In the genomic region with DNA sequence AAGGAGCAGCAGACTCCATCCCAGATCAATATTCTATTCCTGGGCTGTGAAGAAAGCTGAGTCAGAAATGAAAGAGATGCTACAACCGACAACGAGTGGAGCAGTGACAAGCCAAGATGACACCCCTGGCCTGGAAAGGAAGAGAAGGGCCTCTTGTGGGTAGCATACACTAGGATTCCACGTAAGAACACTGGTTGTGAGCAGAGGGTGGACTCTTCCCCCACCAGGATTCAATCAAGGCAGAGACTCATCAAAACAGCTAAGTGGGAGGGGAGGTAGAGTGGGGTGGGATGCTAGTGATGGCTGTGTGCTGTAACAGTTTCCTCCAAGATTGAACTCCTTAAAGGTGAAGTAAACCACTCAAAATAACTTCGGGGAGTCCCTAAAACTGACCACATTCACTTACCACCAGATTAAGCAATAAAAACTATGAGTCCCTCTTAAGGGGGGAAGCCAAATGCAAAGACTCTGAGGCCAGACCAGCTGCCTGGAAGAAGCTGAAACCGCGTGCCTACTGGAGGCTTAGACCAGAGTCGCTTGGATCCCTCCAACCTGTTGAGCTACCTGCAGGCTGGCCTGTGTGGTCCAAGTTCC, we compare ENCODE assay signal across 24 mouse cellular contexts. TPM values are rescaled to one million over a fixed set of nuclear protein-coding genes. Genes with fewer than 3 reads are reported as not detected.
DNase-seq lines count a peak whose midpoint lies in the region; ATAC-seq and TF ChIP-seq lines count a peak whose summit lies in the region.
"Had no signal": no experiment of that assay in that cellular context is flagged by ENCODE, and none has a peak within 500 bp of the region (broad histone marks: within the 10 kb centered on the region; RNA-seq: fewer than 3 reads in every experiment).

No protein-coding gene starts in this region.

- peaks cover 6 to 7% of the 10 kb centered on the region in 2 experiments; a peak in 3 of 4 replicates for H3K4me1 ChIP-seq in ES-E14 (ENCODE audit: control insufficient read depth in 2 of 2, insufficient read depth in 2 of 2, low read length in 2 of 2, poor library complexity in 1 of 2)
- H3K4me1 ChIP-seq: heart, embryonic 13.5 days; stomach, embryonic 15.5 days had no signal

- no peak overlapping the region for H3K9ac ChIP-seq in ES-E14 (ENCODE audit: insufficient read depth, low read depth, low read length, poor library complexity, severe bottlenecking)
- H3K9ac ChIP-seq: embryonic facial prominence, embryonic 13.5 days; heart, embryonic 13.5 days; limb, embryonic 12.5 days; liver, embryonic 12.5 days; stomach, embryonic 15.5 days had no signal

- H3K36me3 ChIP-seq in ES-E14 (ENCODE audit: control insufficient read depth, insufficient read depth, low read length, poor library complexity, severe bottlenecking): no peaks in the 10 kb centered on the region
- H3K36me3 ChIP-seq: embryonic facial prominence, embryonic 13.5 days; heart, embryonic 13.5 days; limb, embryonic 12.5 days; liver, embryonic 12.5 days; stomach, embryonic 15.5 days had no signal

- DNase-seq in thymus, postnatal 0 days (ENCODE audit: low spot score): peak; percentile 38
- DNase-seq in thymus, postnatal 25 days: no peak
- DNase-seq in ES-E14 (ENCODE audit: low read depth, low spot score): no peak
- DNase-seq in ovary, postnatal 10 days (ENCODE audit: low spot score): no peak
- DNase-seq in testis, postnatal 10 days (ENCODE audit: low spot score): no peak
- no peak for DNase-seq in urinary bladder, postnatal 14 days (ENCODE audit: low spot score)
- DNase-seq: adrenal gland, adult 8-10 months; cerebellum, adult 9-10 months; heart, postnatal 36 days; kidney, adult 18-20 months; kidney, postnatal 14 days; lung, adult 2 months; right cerebral cortex, postnatal 14 days; thymus, postnatal 36 days had no signal

- peak; percentile 68 for ATAC-seq in granulocyte monocyte progenitor cell, adult 5-6 weeks (replicated peaks; ENCODE audit: poor library complexity, severe bottlenecking)
- ATAC-seq in monocyte, adult 5-6 weeks (replicated peaks; ENCODE audit: insufficient number of reproducible peaks, low FRiP score, low TSS enrichment, poor library complexity, severe bottlenecking): peak; percentile 49
- ATAC-seq: forebrain, embryonic 14.5 days; hindbrain, postnatal 0 days; liver, embryonic 12.5 days had no signal

- H3K9me3 ChIP-seq in ES-E14 (ENCODE audit: control insufficient read depth, insufficient read depth, low read depth, low read length): no peaks in the 10 kb centered on the region
- H3K9me3 ChIP-seq: embryonic facial prominence, embryonic 13.5 days; heart, embryonic 13.5 days; limb, embryonic 12.5 days; liver, embryonic 12.5 days; stomach, embryonic 15.5 days had no signal

- peak overlapping the region; percentile 48; the same call in 1 of the 2 replicates for H3K27ac ChIP-seq in ES-E14 (ENCODE audit: insufficient read depth, low read depth, low read length, poor library complexity, severe bottlenecking)
- H3K27ac ChIP-seq: embryonic facial prominence, embryonic 13.5 days; heart, embryonic 13.5 days; hindbrain, postnatal 0 days; left cerebral cortex, adult 2 months; limb, embryonic 12.5 days; liver, embryonic 12.5 days; stomach, embryonic 15.5 days had no signal

- no peak overlapping the region for H3K4me3 ChIP-seq in ES-E14 (ENCODE audit: insufficient read depth in 1 of 2, low read depth in 1 of 2, low read length in 2 of 2, poor library complexity in 1 of 2, severe bottlenecking in 1 of 2)
- H3K4me3 ChIP-seq: embryonic facial prominence, embryonic 13.5 days; heart, embryonic 13.5 days; left cerebral cortex, adult 2 months; limb, embryonic 12.5 days; liver, embryonic 12.5 days; stomach, embryonic 15.5 days had no signal

- in situ Hi-C loops in ES-E14 (cut with MboI; ENCODE audit: low sequenced_read_pairs in 2 of 2, unreplicated experiment in 2 of 2): no loop called here

TF ChIP-seq in ES-E14, 5 proteins besides CTCF, POLR2A, EP300 and RAD21:
- TF ChIP-seq ZC3H11A (IDR thresholded peaks at IDR 0.05; ENCODE audit: borderline replicate concordance, low read depth, low read length): no peak
- no peak for TF ChIP-seq MAFK (IDR thresholded peaks at IDR 0.05; ENCODE audit: insufficient read depth, low read depth, low read length)
- no peak for TF ChIP-seq CHD2 (IDR thresholded peaks at IDR 0.05; ENCODE audit: low read depth, low read length)
- no peak for TF ChIP-seq ZNF384 (IDR thresholded peaks at IDR 0.05; ENCODE audit: low read depth, low read length)
- no peak for TF ChIP-seq HCFC1 (IDR thresholded peaks at IDR 0.05; ENCODE audit: borderline replicate concordance, insufficient read depth, low read length)

RNA-seq across cellular contexts. Expression of gene St8sia1, which starts 11.8 kb away (rescaled TPM):
- 8.1 and 10.0 TPM in 2 replicates for polyA plus RNA-seq in thymus, postnatal 0 days (2015; fragmentation: Nextera tagmentation; extraction: Ambion mirVana)
- total RNA-seq in ES-E14 (2012; rRNA removed): 8.2 and 10.1 TPM in 2 replicates
- total RNA-seq in granulocyte monocyte progenitor cell, adult 5-6 weeks (2014; fragmentation: Nextera tagmentation): not detected in 2 replicates
- total RNA-seq in granulocyte monocyte progenitor cell, adult 5-6 weeks (2017): not detected in 2 replicates
- total RNA-seq in monocyte, adult 5-6 weeks (2017): 0.49 to 0.96 TPM in 2 of 3 replicates, not detected in the other
